Mouse (Mus musculus) embryo, embryonic 10.5 days (tissue): ENCODE data around the gene Pdgfra.
A peak's percentile ranks its signal among the peaks of the same experiment; 100 is the strongest.

Experiments used
- DNase-seq: peaks from one replicate; pipeline ENCODE4 v3.0.0-alpha.2; 2015; ENCODE audit warnings: low spot score

Pdgfra gene

GRCm38 (mm10) chr5:75152021-75152425 lies at the start of gene Pdgfra:
Gene Pdgfra, plus strand, starts transcription at chr5:75152292.
- peak; percentile 92 for DNase-seq

GRCm38 (mm10) chr5:75106511-75106910 lies 45.6 kb upstream of the Pdgfra start:
- DNase-seq: no peak

- DNase-seq: peak; percentile 8
Observed at GRCm38 (mm10) chr5:75109368-75109767, 42.7 kb upstream of the Pdgfra start.

GRCm38 (mm10) chr5:75111781-75112180 lies 40.3 kb upstream of the Pdgfra start:
- no peak for DNase-seq

GRCm38 (mm10) chr5:75118840-75119239 lies 33.3 kb upstream of the Pdgfra start:
- peak; percentile 45 for DNase-seq

- DNase-seq: no peak
Observed at GRCm38 (mm10) chr5:75121646-75122045, 30.4 kb upstream of the Pdgfra start.

- no peak for DNase-seq
Observed at GRCm38 (mm10) chr5:75134681-75135080, 17.4 kb upstream of the Pdgfra start.

- peak; percentile 92 for DNase-seq
Observed at GRCm38 (mm10) chr5:75143092-75143491, 9.0 kb upstream of the Pdgfra start.

GRCm38 (mm10) chr5:75143767-75144166 lies 8.3 kb upstream of the Pdgfra start:
- DNase-seq: peak; percentile 27

GRCm38 (mm10) chr5:75145341-75145740 lies 6.8 kb upstream of the Pdgfra start:
- DNase-seq: no peak

- DNase-seq: no peak
Observed at GRCm38 (mm10) chr5:75146469-75146868, 5.6 kb upstream of the Pdgfra start.

GRCm38 (mm10) chr5:75148343-75149127 lies 3.6 kb upstream of the Pdgfra start:
- peak; percentile 83 for DNase-seq

- peak; percentile 50 for DNase-seq
Observed at GRCm38 (mm10) chr5:75149380-75149779, 2.7 kb upstream of the Pdgfra start.

GRCm38 (mm10) chr5:75149880-75150279 lies 2.2 kb upstream of the Pdgfra start:
- DNase-seq: peak; percentile 82

GRCm38 (mm10) chr5:75150341-75150981 lies 1.6 kb upstream of the Pdgfra start:
- peak; percentile 81 for DNase-seq

- DNase-seq: peak; percentile 91
Observed at GRCm38 (mm10) chr5:75151146-75151900, 769 bp upstream of the Pdgfra start.

GRCm38 (mm10) chr5:75152791-75153625 lies 916 bp downstream of the Pdgfra start:
- peak; percentile 82 for DNase-seq

GRCm38 (mm10) chr5:75153626-75153960 lies 1.5 kb downstream of the Pdgfra start:
- DNase-seq: no peak

GRCm38 (mm10) chr5:75153961-75154620 lies 2.0 kb downstream of the Pdgfra start:
- DNase-seq: peak; percentile 54

- peak; percentile 77 for DNase-seq
Observed at GRCm38 (mm10) chr5:75154621-75155235, 2.6 kb downstream of the Pdgfra start.

- no peak for DNase-seq
Observed at GRCm38 (mm10) chr5:75155281-75155680, 3.2 kb downstream of the Pdgfra start.
